Mouse (Mus musculus) layer of hippocampus, adult 11-12 months (tissue): ENCODE results near the gene Fabp2.
"Not testable (repeated sequence)": the region's sequence is repeated elsewhere in the genome, so short reads cannot be mapped to it uniquely, and the experiment has no call there.

ENCODE experiments used
- DNase-seq: peaks from one replicate; pipeline ENCODE4 v3.0.0; 2022; ENCODE audit warnings: low spot score

Fabp2 gene

DNA sequence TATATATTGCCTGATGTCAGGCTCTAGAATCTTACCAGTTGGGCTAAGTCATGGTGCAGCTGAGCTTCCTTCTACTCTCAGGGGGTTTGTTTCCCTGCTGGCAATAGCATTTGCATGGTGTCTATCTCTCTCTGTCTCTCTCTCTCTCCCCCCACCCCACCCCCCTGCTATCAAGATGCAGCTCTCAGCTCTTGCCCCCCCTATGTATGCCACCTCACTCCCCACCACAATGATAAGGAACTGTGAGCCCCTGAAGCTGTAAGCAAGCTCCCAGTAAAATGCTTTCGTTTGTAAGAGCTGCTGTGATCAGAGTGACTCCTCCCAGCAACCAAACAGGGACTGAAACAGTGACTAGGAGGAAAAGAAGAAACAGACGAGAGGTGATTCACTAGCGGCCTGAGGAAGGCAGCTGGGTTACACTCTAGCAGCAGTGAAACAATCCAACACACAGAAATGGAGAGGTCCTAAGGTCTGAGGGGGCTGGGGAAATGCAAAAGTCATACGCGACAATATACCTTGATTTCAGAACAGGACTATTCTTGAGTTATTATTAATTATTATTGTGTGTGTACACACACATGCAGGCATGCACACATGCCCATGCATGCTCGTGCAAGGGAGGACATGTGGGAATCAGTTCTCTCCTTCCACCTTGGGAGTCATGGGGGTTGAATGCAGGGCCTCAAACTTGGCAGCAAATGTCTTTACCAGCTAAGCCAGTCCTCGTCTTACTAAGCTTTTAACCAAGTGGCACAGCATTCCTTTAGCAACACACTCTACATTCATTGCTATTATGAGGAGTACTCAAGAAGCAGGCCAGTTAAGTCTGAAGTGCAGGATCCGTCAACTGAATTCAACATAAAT is 25.9 kb downstream of the Fabp2 start:
- no peak for DNase-seq

DNA sequence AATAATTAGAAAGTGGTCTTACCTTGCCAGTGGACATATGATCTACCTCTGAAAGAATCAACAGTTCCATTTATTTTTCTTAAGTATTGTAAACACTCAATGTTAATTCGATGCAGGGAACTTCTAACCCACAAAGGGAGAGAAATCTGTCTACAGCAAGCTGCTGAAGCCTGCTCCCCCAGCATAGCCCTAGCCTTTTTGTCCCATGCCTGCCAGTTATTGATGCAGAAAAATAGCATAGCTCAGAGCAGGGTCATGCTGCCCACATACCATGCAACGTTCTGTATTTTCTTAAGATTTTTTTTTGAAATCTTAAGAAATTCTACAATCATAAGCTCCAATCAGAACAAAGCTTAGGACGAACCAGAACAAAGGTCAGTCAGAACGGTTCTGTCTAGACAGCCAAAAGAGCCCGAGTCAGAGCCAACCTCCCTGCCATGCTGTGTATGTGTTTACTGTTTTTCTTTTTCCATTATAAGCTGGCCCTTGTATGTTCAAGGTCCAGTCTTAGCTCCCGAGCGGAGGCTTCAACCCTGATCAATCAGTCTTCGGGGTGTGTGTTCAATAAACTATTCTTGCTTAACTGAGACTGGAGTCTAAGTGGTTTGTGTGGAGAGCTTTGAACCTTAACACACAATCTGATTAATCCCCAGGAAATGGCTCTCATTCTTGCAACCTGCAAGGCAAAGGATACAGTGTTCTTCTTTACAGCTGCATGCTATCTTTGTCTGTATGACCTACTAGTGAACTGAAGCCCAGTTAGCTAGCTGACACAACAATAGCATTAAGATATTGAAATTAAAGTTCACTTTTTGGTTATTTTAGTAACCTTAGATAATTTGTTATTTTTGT is 27.0 kb downstream of the Fabp2 start:
- DNase-seq, result no peak

DNA sequence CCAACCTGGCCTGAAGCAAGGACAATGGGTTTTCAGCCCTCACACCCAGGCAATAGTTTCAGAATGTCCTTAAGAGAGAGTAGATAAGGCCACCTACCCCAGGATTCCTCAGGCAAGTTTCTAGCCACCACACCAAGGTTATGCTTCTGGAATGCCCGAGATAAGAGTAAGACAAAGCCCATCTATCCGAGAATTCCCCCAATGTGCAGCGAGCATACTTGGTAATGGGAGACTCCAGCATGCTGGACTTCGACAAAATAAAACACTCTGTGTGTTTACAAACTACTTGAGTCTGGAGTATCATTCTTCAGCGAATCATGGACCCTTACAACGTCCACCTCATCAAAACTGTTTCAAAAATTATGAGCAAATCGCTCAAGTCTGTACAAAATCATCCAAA is 28.3 kb downstream of the Fabp2 start:
- no peak for DNase-seq

DNA sequence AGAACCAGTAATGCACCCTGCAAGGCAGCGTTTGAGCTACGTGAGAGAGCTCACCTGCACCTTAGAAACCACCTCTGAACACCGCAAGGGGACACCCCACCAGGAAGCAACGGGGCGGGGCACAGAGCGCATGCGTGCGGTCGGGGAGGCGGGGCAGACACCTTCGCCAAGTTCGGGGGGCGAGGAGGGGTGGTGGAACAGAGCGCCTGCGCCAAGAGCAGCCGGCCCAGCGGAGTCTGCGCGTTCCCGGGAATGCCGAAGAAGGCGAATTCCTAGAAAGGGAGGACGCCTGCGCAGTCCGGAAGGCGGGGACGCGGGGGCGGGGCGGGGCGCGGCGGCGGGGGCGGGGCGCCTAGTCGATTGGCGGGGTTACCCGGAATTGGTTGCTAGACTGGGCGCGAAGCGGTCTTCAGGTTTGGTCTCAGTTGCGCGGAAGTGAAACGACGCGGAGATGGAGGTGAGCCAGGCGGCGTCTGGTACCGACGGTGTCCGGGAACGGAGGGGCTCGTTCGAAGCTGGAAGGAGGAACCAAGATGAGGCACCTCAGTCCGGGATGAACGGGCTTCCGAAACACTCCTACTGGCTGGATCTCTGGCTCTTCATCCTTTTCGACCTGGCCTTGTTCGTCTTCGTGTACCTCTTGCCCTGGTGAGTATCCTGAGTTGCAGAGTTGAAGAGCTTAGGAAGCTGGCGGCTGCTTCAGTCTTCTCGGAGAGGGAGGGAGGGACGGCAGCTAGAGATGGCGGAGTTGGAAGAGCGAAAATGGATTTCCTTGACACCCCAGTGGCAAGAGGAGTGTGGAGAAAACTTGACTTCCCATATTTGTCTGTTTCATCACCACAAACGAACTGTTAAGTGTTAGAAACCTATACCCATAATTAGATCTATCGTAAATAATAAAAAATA is 29.4 kb downstream of the Fabp2 start, which contains the start of gene 1810037I17Rik:
1810037I17Rik (plus strand) TSS at position 195 of the 906 bp plus-strand sequence.
- DNase-seq, result peak; percentile 95

- no peak for DNase-seq
These were observed 34.9 kb downstream of the Fabp2 start for GRCm38 (mm10) chr3:122929723-122930122.

DNA sequence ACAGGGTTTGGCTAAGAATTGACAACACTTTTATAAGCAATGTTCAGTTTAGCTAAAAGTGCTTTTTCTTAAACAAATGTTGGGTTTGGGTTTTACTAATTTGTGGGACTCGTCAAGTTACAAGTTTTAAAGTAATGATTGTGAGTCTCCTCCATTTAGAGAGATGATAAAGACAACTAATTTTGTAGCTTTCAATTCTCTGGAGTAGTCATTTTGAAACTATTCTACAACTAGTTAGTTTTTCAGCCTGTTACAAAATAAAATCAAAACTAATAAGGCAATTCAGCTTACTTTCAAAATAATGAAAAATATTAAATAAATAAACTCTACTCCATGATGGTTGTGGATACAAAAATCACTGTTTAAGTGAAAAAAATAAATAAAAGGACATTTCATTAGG is 37.6 kb downstream of the Fabp2 start:
- DNase-seq, result no peak

DNA sequence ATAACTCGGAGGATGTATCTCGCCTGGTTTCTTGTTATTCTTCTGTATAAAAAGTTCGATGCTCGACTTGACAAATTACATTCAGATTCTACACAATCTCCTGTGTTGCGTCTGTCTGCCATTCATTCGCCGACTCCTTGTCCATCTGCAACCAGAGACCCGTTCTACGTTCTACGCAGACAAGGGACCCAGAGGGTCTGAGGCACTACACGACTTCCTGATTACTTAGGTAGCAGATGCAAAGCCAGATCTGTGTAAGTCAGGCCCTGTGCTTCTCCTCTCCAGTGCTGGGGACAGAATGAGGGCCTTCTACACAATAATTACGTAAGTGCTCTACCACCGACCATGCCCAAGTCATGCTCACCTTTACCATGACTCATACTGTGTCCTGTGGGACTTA is 42.3 kb downstream of the Fabp2 start:
- DNase-seq, result not testable (repeated sequence)

DNA sequence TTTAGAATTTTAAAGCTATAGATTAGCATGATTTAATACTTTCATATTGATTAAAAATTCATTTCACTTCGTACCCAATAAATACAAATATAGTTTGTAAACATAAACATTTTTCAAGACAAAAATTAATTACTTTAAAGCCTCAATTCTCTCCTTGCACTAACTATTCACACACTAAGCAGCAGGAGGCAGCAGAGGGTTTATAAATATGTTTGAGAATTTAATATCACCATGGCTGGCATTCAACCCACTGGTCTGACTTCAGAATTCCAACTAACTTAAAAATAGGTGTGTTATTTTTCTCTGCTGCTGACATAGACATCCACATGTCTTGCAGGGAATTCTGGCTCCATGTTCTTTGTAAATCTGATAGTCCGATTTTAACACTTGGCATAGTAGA is 44.3 kb downstream of the Fabp2 start:
- DNase-seq, result peak; percentile 49

GRCm38 (mm10) chr3:122943387-122943890 is 48.6 kb downstream of the Fabp2 start:
- DNase-seq, result no peak
